Mouse (Mus musculus): ENCODE measurements around the gene Lamtor1.
A peak's percentile ranks its signal among the peaks of the same experiment; 100 is the strongest.

Lamtor1 gene

GRCm38 (mm10) chr7:101905561-101906286 is at the start of gene Lamtor1:
Gene Lamtor1 (plus strand): TSS chr7:101905904.
- DNase-seq (ENCODE audit: low spot score) = peak; percentile 99

- DNase-seq (ENCODE audit: low spot score) = no peak
Observed at GRCm38 (mm10) chr7:101857094-101857493, 48.6 kb upstream of the Lamtor1 start, which contains the start of gene Folr2. Gene Folr2 (minus strand): TSS chr7:101857194.

GRCm38 (mm10) chr7:101858362-101858761 is 47.3 kb upstream of the Lamtor1 start:
- DNase-seq (ENCODE audit: low spot score) = no peak

GRCm38 (mm10) chr7:101860978-101861377 is 44.7 kb upstream of the Lamtor1 start:
- DNase-seq (ENCODE audit: low spot score) = no peak

- no peak for DNase-seq (ENCODE audit: low spot score)
Observed at GRCm38 (mm10) chr7:101862291-101862690, 43.4 kb upstream of the Lamtor1 start.

- DNase-seq (ENCODE audit: low spot score) = no peak
Observed at GRCm38 (mm10) chr7:101863415-101863814, 42.3 kb upstream of the Lamtor1 start, which contains the start of gene Anapc15. Gene Anapc15 (plus strand): TSS chr7:101863715.

- no peak for DNase-seq (ENCODE audit: low spot score)
Observed at GRCm38 (mm10) chr7:101866491-101867265, 39.0 kb upstream of the Lamtor1 start.

- no peak for DNase-seq (ENCODE audit: low spot score)
Observed at GRCm38 (mm10) chr7:101867482-101867881, 38.2 kb upstream of the Lamtor1 start.

- DNase-seq (ENCODE audit: low spot score) = no peak
Observed at GRCm38 (mm10) chr7:101868241-101869162, 37.2 kb upstream of the Lamtor1 start.

GRCm38 (mm10) chr7:101869163-101869500 is 36.6 kb upstream of the Lamtor1 start:
- no peak for DNase-seq (ENCODE audit: low spot score)

- no peak for DNase-seq (ENCODE audit: low spot score)
Observed at GRCm38 (mm10) chr7:101870629-101871028, 35.1 kb upstream of the Lamtor1 start, which contains the start of gene Folr1. Gene Folr1 (minus strand): TSS chr7:101870788.

- DNase-seq (ENCODE audit: low spot score) = no peak
Observed at GRCm38 (mm10) chr7:101871296-101871695, 34.4 kb upstream of the Lamtor1 start.

GRCm38 (mm10) chr7:101875978-101876377 is 29.7 kb upstream of the Lamtor1 start:
- no peak for DNase-seq (ENCODE audit: low spot score)

GRCm38 (mm10) chr7:101880855-101881254 is 24.8 kb upstream of the Lamtor1 start:
- no peak for DNase-seq (ENCODE audit: low spot score)

GRCm38 (mm10) chr7:101882413-101883154 is 23.1 kb upstream of the Lamtor1 start:
- no peak for DNase-seq (ENCODE audit: low spot score)

- no peak for DNase-seq (ENCODE audit: low spot score)
Observed at GRCm38 (mm10) chr7:101884160-101884559, 21.5 kb upstream of the Lamtor1 start.

- DNase-seq (ENCODE audit: low spot score) = no peak
Observed at GRCm38 (mm10) chr7:101886274-101886673, 19.4 kb upstream of the Lamtor1 start.

- DNase-seq (ENCODE audit: low spot score) = no peak
Observed at GRCm38 (mm10) chr7:101888460-101888859, 17.2 kb upstream of the Lamtor1 start.

- no peak for DNase-seq (ENCODE audit: low spot score)
Observed at GRCm38 (mm10) chr7:101895695-101896094, 10.0 kb upstream of the Lamtor1 start.

- DNase-seq (ENCODE audit: low spot score) = peak; percentile 98
Observed at GRCm38 (mm10) chr7:101896104-101897066, 9.3 kb upstream of the Lamtor1 start.
